8 mouse cellular contexts compared by ENCODE assay signal in the genomic region with DNA sequence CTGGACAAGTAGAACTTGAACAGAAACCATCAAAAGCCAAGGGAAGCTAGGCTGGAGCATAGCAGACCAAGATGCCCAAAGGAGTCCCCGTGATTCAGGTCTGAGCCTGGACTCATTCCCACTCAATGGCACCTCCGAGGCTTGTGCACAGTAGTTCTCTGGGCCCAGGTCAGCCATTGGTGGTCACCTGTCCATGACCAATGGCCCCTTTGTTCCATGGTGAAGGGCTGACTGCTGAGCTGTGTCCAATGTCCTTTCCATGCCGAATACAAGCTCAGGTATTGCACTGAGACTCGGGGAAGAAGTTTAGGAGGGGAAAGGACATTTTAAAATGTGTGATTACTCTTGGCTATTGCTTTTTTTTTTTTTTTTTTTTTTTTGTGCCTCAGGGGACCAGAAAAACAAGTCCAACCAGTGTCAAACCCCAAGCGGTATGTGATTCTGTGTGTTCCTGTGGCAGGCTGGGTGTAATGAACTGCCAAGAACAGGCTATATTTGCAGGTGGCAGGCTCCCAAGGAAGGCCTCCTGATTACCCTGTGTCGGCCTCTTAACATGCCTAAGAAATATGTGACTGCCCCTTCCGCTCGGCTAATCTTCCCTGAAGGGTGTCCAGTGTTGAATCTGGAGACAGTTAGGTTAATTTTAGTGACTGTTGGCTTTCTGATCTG.
DNase-seq lines count a peak whose midpoint lies in the region; ATAC-seq lines count a peak whose summit lies in the region.

No protein-coding gene starts in this region.

- DNase-seq in embryo, embryonic 10 days (ENCODE audit: low spot score), result peak; percentile 64
- DNase-seq in embryo, embryonic 9.5 days (ENCODE audit: extremely low spot score), result no peak
- peak; percentile 58 for DNase-seq in embryonic facial prominence, embryonic 11.5 days (ENCODE audit: low spot score)
- peak; percentile 5 for DNase-seq in heart, postnatal 25 days (ENCODE audit: low spot score)
- no peak for DNase-seq in liver
- no peak for DNase-seq in layer of hippocampus, adult 9-10 months (ENCODE audit: low spot score)

- H3K9me3 ChIP-seq in embryonic facial prominence, embryonic 11.5 days (replicated peaks; ENCODE audit: control insufficient read depth, low read length), result no peaks in the 10 kb centered on the region
- no peaks in the 10 kb centered on the region for H3K9me3 ChIP-seq in lung, embryonic 15.5 days

- H3K4me3 ChIP-seq in embryonic facial prominence, embryonic 11.5 days (ENCODE audit: low read depth, low read length), result no peak overlapping the region
- no peak overlapping the region for H3K4me3 ChIP-seq in lung, embryonic 15.5 days

- no peak for ATAC-seq in embryonic facial prominence, embryonic 11.5 days (replicated peaks; ENCODE audit: insufficient number of reproducible peaks, low FRiP score, low TSS enrichment, low read depth)
- peak; percentile 75; the same call in 1 of the 2 replicates for ATAC-seq in lung, embryonic 15.5 days (ENCODE audit: borderline replicate concordance, extremely low read depth, low FRiP score, low TSS enrichment)
- no peak for ATAC-seq in CD4-positive, CD25-positive, alpha-beta regulatory T cell, adult 4 months

- H3K4me1 ChIP-seq in embryonic facial prominence, embryonic 11.5 days (ENCODE audit: control insufficient read depth, insufficient read depth, low read length), result peaks cover 5% of the 10 kb centered on the region
- H3K4me1 ChIP-seq in lung, embryonic 15.5 days, result peaks cover 31% of the 10 kb centered on the region

- no peak overlapping the region for H3K4me2 ChIP-seq in embryonic facial prominence, embryonic 11.5 days (ENCODE audit: low read depth, low read length)
- H3K4me2 ChIP-seq in lung, embryonic 15.5 days, result no peak overlapping the region; the same call in 1 of the 2 replicates

- no peaks in the 10 kb centered on the region; the same call in 1 of the 2 replicates for H3K27me3 ChIP-seq in embryonic facial prominence, embryonic 11.5 days (ENCODE audit: control insufficient read depth, insufficient read depth, low read length)
- H3K27me3 ChIP-seq in lung, embryonic 15.5 days, result no peaks in the 10 kb centered on the region

- 37% methylated on average over 8 of the region's 8 CpGs for WGBS in embryonic facial prominence, embryonic 11.5 days
- 44% methylated on average over 8 of the region's 8 CpGs for WGBS in lung, embryonic 15.5 days

- H3K36me3 ChIP-seq in embryonic facial prominence, embryonic 11.5 days (replicated peaks; ENCODE audit: control insufficient read depth, insufficient read depth, low read depth, low read length), result no peaks in the 10 kb centered on the region
- H3K36me3 ChIP-seq in lung, embryonic 15.5 days, result no peaks in the 10 kb centered on the region

- no peak overlapping the region for H3K9ac ChIP-seq in embryonic facial prominence, embryonic 11.5 days (replicated peaks; ENCODE audit: low read length)
- H3K9ac ChIP-seq in lung, embryonic 15.5 days, result no peak overlapping the region

- intact Hi-C loops in heart, postnatal 25 days (cut with DNase I), result no loop called here

- 0 out of 2 replicates have a peak overlapping the region, but pooled peaks have one; percentile 20 for H3K27ac ChIP-seq in embryonic facial prominence, embryonic 11.5 days (replicated peaks; ENCODE audit: low read depth, low read length)
- H3K27ac ChIP-seq in lung, embryonic 15.5 days, result peak overlapping the region; percentile 80

Comparison
In these comparisons a context has a peak if more than half of its experiments do, and no peak if none do; other contexts are left out.
1. DNase-seq: peak in embryo, embryonic 10 days (single experiment), embryonic facial prominence, embryonic 11.5 days (single experiment) and heart, postnatal 25 days (single experiment); none in embryo, embryonic 9.5 days (single experiment), liver (single experiment) and layer of hippocampus, adult 9-10 months (single experiment).